Mouse (Mus musculus) adrenal gland, postnatal 4 days (tissue): ENCODE results near the gene Pde4c. TPM values are rescaled to one million over a fixed set of nuclear protein-coding genes. Genes with fewer than 3 reads are reported as not detected.

Experiments used
- DNase-seq, 2 experiments: peaks; one replicate each; pipeline ENCODE4 v3.0.0; 2021 to 2022; ENCODE audit warnings: low spot score in 2 of 2, mixed read lengths in 2 of 2
- total RNA-seq, 2 experiments: library from RNA; stranded (reverse); gene quantifications; 2 replicates each; pipeline ENCODE4 v1.2.3; 2021

Pde4c gene
- total RNA-seq, 2 experiments from 2014 or later = 2.2 to 5.6 TPM

DNA sequence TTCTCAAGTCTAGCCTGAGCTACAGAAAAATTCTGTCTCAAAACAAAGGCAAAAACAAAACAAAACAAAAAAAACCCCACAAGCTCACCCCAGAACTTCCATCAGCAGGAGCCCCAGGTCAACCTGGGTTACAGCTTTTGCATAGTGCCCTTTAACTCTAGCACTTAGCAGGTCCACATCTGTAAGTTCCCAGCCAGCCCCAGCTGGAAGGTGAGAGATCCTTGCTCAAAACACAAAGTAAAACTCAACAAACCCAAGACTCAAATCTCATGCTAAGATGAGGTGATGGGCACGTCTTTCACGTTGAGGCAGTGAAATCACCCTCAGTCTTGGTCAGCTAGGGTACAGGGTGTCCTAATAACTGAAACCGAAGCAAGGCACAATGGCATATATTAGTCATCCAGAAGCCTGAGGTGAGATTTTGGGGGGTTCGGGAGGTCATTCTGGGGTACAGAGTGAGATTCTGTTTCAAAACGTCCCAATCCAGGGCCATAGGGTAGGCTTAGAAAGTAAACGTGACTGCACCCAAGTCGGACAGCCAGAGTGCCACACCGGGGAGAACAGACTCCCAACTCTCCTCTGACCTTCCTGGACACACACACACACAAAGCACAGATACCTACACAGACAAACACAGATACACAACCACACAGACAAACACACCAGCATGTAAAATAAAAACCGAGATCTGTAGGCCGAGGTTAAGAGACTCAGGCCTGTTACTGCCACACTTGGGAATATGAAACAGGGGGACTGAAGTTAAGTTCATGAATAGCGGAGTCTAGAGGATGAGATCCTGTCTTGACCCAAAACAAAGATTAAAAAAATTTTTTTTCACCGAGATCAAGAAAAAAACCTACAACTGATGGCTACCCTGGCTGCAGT, 25.9 kb upstream of the Pde4c start:
- DNase-seq = no peak

DNA sequence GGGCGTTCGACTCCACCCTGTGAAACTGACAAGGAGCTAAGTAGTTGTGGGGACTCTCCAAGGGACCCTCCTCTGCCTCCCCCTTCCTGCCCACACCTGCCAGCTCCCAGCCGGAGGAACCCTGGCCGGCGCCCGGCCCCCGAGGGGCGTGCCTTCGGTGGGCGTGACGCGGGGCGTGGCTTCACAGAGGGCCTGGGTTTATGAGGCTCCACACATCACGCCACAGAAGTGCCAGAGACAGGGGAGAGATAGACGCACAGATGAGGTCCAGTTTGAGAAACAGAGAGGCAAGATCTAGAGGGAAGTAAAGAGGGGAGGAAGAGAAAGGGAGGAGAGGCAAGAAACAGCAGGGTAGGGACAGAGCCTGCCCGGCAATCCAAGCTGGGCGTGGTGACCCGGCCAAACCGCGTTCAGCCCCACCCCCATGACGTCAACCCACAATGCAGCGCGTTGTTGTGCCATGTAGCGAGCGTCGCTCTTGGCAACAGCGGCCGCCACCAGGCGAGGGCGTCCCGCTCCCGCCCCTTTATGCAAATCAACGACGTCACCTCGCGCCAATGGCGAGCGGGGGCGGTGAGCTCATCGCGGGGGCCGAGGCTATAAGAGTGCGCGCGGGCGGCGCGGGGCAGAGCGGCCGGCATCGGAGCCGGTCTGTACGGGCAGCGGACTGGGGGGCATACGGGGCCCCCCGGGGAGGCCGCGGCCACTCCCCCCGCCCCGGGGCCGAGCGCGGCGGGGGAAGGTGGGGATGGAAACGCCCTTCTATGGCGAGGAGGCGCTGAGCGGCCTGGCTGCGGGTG, 25.0 kb upstream of the Pde4c start, which contains the start of gene Jund:
TSS of gene Jund (plus strand) at position 640 of the 800 bp plus-strand sequence.
- peak; percentile 98 to 100 for DNase-seq

DNA sequence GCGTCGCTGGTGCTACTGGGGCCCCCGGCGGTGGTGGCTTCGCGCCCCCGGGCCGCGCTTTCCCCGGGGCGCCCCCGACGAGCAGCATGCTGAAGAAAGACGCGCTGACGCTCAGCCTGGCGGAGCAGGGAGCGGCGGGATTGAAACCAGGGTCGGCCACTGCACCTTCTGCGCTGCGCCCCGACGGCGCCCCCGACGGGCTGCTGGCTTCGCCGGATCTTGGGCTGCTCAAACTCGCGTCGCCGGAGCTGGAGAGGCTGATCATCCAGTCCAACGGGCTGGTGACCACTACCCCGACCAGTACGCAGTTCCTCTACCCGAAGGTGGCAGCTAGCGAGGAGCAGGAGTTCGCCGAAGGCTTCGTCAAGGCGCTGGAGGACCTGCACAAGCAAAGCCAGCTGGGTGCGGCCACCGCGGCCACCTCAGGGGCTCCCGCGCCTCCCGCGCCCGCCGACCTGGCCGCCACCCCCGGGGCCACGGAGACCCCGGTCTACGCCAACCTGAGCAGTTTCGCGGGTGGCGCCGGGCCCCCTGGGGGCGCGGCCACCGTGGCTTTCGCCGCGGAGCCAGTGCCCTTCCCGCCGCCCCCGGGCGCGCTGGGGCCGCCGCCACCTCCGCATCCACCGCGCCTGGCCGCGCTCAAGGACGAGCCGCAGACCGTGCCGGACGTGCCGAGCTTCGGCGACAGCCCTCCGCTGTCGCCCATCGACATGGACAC, 24.2 kb upstream of the Pde4c start:
- DNase-seq = peak in 1 of 2 experiments; percentile 34

DNA sequence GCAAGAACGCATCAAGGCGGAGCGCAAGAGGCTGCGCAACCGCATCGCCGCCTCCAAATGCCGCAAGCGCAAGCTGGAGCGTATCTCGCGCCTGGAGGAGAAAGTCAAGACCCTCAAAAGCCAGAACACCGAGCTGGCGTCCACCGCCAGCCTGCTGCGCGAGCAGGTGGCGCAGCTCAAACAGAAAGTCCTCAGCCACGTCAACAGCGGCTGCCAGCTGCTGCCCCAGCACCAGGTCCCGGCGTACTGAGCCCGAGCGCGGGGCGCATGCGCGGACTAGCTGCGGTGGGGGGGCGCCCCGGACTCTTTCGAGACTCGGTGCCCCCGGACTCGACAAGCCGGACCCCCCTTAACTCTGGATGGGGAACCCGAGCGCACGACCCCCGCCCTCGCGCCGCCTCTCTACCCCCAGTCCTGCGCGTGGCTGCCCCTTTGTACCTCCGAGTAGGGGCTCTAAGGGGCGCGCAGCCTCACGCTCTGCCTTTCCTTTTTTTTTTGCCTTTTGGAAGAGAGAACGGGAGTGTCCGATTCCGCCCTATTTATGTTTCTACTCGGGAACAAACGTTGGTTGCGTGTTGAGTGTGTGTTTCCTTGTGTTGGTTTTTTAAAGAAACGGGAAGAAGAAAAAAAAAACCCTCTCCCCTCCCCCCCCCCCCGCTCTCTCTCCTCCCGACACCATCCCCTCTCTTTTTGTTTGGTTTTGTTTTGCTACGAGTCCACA, 23.5 kb upstream of the Pde4c start:
- DNase-seq = peak; percentile 53 to 65

DNA sequence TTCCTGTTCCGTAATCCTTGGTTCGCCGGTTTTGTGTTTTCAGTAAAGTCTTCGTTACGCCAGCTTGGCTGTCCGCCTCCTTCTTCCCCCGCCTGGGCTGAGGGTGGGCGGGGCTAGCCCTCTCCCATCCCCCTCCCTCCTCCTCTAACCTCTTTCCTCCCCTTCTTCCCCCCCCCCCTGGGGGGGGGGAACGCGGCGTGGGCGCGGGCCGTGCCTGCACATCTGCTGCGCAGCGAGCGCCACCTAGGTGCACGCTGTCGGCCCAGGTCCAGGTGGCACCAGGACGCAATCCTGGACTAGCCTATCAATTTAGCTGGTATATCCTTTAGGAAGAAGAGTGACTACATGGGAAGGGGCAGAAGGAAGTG, 23.0 kb upstream of the Pde4c start:
- DNase-seq = peak; percentile 79 to 83

DNA sequence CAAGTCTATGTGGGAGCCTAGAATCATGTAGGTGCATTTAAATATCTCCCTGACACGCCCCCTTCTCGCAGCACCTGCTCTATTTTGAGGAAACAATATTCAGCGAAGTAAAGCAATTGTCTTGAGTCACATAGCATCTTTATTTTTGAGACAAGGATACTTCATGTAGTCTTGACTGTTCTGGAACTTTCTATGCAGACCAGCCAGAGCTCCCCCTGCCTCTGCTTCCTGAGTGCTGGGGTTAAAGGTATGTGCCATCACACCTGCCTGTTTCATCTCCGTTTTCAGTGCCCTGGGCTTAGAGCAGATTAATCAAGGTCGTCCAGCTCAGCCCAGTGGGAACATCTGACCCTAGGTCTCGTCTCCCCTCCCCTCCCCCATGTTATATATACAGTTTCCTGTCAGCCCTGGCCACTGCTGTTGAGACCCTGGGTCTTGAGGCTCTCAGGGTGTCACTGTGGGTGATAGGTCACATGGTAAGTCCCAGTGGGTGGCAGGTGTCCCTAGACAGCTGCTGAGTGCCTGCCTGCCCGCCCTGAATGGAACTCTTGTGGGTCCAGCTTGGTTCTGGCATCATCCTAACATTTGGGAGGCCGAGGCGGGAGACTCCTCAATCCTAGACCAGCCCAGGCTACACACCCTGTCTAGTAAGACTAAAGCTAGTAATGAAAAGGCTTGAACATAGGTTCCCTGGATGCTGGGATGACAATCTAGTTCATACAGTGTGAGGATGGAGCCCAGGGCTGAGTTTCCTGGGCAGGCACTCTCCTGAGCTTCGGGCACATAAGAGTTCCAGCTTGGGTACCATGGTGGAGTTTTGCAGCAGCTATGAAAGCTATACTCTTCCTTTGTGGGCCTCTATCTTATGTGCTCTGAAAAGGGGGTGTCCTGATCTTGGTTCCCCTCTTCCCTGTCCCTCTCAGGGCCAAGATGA, 22.2 kb upstream of the Pde4c start:
- DNase-seq = no peak

DNA sequence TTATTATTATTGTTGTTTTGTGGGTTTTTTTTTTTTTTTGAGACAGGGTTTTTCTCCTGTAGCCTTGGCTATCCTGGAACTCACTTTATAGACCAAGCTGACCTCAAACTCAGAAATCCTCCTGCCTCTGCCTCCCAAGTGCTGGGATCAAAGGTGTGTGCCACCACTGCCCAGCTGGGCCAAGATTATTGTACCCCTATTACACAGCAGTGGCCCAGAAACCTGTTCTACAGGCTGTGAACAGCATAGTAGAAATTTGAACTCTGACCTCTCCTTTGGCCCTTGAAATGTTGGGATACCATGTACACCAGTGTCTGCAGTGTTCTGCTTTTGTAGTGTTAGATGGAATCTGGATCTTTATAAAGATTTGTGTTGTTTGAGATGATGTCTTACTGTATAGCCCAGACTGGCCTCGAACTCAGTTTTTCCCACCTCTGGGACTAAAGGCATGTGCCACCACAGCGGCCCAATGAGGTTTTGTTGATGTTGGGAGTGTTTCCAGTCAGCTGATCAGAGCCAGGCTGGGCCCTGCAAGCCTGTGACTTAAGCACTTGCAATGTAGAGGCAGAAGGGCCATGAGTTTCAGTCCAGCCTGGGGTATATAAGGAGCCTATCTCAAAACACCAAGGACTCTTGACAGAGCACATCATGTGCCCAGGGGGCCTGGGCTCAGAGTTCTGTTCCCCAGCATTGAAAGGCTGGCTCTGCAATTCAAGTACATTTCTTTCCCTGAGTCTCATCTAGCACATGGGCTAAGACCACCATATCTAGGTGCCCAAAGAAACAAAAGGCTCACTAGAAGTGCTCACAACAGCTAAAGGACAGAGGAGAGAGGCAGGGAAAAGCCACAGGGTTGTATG, 21.3 kb upstream of the Pde4c start:
- no peak for DNase-seq

DNA sequence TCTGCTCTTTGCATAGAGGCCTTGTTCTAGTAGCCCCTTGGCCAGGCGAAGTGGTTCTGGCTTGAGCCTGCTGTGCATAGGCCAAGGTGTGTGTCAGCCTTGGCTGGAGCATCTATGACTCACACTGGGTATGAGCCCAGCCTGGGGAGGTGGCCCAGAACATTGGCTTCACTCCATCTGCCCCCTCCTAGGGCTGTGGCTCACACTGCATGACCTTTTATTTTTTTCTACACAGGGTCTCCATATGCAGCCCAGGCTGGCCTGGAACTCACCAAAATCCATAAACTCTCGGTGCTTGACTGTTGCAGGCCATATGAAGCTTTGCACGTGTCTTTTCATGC, 20.7 kb upstream of the Pde4c start:
- no peak for DNase-seq

DNA sequence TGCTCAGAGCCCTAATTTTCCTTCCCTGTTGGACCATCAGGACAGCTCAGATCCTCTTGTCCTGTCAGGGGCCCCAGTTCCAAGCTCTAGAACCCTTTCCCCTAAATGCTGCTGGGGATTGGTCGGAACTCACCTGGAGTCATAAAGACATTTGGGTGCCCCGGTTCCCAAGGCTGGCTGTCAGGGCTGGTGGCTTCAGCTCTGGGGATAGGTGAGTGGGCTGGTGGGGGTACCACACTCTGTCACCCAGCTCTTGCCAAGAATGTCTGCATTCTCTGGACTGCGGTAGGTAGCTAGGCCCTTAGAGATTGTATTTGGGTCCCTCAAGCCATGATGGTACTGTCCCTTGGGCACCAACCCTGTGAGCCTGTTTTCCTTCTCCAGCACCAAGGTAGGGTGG, 20.2 kb upstream of the Pde4c start, which contains the start of gene Iqcn:
TSS of gene Iqcn (plus strand) at position 171 of the 400 bp plus-strand sequence.
- DNase-seq = no peak

DNA sequence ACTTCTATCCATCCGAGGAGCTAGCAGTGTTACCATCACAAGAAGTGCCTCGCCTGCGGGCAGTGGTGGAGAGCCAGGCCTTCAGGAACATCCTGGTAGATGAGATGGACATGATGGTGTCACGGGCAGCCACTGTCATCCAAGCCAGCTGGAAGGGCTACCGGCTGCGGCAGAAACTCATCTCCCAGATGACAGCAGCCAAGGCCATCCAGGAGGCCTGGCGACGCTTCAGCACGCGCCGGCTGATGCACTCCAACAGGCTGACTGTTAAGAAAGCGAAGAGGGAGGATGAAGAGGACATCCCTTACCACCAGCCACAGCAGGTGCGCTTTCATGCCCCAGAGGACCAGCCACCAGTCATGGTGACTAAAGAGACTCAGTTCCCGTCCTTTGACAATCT, 15.2 kb upstream of the Pde4c start:
- DNase-seq = no peak

DNA sequence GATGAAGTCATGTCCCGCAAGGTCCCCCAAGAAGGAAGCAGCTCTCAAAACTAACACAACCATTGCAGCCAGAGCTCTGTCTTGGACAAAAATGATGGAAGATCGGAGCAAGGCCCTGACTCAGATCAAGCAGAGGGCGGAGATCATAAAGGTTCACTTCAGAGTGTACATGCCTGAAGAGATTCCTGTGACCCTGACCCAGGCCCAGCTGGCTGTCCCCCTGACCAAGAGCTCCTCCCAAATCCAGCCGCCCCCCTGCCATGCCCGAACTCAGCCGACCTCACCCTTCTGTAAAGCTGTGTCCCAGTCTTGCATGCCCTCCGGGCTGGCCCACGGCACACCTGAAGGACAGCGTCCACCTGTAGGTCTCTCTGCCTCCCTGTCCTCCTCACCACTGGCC, 13.7 kb upstream of the Pde4c start:
- no peak for DNase-seq

DNA sequence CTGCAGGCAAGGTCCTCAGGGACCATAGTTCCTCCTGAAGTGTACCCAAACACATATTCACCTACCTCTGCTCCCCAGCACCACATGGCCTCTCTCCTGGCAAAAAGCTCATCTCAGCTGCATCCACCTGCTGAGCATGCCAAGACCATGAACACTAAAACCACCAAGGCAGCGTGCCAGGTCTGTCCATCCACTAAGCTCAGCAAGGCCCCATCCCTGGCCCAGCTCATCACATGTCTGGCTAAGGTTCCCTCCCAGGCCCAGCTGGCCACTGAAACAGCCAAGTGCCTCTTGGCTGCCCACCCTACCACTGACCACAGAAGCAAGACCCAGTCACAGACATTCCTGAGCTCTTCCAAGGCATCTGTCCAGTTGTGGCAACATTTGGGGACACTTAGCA, 13.2 kb upstream of the Pde4c start:
- no peak for DNase-seq

DNA sequence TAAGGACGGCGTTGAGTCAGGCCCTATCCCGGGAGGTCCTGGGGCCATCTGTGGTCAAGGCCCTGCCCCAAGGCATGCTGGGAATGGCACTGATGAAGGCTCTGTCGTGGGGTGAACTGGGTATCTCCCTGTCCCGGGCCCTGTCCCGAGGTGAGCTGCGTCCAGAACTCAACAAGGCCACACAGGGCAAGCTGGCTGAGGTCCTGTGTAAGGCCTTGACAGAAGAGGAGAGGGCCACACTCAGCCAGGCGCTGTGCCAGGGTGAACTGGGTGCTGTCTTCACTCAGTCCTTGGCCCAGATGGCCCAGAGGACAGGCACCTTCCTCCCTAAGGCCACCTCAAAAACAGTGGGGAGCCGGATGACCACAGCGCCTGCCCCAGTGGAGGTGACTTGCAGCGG, 12.5 kb upstream of the Pde4c start:
- no peak for DNase-seq

DNA sequence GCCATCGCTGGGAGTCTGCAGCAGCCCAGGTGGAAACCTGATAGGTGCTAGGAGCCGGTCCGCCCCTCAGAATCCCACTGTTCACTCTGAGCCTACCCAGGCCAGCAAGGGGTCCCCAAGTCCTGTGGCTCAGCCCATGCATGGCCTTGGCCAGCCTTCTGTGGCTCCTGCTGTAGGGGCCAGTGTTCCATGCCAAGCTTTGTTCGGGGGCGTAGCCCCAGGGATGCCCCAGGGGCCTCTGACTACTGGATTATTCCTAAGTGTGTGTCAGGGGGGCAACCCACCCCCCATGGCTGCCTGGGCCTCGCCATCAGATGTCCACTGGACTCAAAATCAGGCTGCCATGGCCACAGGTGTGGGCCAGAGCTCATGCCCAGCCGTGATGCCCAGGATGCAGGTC, 9.5 kb upstream of the Pde4c start:
- DNase-seq = no peak

DNA sequence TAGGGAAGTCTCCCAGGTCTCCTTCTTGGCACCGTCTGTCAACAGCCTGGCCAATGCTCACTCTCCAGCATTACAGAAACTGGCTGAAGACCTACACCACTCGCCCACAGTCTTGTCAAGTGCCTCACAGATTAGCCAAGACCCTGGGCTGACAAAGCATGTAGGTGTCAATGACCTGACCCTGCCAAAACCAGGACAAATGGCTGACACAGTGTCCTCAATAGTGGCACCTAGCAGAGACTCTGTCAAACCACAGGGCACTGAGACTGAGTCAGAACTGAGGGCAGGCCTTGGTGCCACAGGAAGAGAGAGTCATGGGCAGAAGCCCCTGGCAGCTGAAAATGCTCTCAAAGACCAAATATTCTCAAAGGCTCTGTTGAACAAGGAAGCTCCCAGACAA, 8.4 kb upstream of the Pde4c start:
- DNase-seq = no peak

DNA sequence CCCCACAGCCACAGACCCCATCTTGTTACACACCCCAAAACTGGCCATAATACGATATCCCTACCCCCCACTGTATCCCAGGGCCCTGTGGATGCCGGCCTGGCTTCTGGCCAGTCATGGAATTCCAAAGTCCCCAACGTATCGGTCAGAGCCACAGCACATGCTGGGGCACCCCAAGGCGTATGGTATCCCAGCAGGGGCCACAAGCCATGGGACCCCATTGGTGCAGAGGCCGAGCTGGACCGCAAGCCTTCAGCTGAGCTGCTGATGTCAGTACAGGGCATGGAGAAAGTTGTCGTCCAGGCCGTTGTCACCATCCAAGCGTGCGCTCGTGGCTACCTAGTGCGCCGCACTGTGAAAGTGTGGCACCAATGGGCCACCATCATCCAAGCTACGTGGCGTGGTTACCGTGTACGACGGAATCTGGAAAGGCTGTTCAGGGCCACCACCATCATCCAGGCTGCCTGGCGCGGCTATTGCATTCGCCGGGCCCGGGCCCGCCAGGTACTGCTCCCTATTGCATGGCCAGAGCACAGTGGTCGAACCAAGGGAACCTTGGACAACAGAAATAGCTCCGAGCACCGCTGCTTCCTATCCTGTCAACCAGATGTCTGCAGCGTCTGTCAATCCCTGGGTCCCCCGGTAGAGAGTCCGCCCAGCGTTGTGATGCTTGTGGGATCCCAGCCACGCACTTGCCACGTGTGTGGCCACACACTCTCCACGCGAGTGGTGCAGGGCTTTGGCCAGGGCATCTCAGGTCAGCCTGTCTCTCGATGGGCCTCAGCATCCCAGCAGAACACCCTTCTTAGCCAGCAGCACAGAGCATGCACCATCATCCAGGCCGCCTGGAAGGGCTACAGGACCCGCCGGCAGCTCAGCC, 6.8 kb upstream of the Pde4c start:
- DNase-seq = no peak

DNA sequence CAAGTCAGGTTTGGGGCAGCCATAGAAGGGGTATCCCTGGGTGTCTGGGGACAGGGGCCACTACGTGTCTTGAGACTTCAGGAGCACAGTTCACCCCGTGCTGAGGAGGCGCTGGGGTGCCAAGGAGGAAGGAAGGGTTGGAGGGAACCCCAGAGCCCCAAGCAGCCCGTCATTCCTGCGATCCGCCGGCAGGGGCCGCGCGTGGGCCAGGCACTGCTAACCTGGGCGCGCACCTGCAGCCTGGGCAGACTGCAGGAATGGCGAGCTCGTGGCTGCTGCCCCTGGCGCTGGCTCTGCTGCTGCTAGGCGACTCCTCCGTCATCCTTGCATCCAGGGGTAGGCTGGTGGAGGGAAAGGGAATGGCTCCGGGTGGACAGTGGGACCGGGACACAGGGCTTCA, 5.2 kb upstream of the Pde4c start, which contains the start of gene Gm3336:
TSS of gene Gm3336 (plus strand) at position 247 of the 400 bp plus-strand sequence.
- DNase-seq = no peak

DNA sequence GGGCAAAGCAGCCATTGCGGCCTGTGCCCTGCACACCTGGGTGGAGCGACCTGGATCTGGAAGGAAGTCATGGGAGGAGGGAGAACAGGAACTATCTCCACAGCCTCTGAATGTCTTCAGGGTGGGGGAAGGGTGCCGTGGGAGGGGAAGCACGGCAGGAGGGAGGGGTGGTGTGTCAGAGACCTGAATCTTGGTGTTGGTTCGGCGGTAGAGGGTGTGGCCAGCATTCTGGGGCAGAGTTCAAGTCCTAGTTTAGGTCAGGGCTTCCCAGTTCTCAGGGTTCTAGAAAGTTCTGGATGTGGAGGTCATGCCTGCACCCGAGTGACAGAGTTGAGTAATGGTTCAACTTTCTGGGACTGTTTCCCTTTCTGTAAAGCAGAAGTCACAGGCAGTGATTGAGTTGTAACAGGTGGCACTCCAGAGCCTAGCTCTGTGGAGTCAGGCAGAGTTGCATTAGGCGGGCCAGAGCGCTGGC, 3.7 kb upstream of the Pde4c start:
- DNase-seq = no peak
